Mouse (Mus musculus) adipose tissue, adult 10 weeks (tissue): ENCODE results near the gene CT030661.1. TPM values are rescaled to one million over a fixed set of nuclear protein-coding genes. Genes with fewer than 3 reads are reported as not detected.

Experiments used
- polyA plus RNA-seq: library from polyadenylated mRNA; stranded (reverse); fragments of 350-450 nt; fragmentation: Illumina TruSeq; extraction: RNeasy Lipid Tissue Mini Kit (QIAGEN cat#74804); gene quantifications from one replicate; pipeline ENCODE4 v1.2.3, GENCODE M21; 2014; ENCODE audit warnings: low read depth, low replicate concordance

Gene CT030661.1
- 11.7 TPM for polyA plus RNA-seq

GRCm38 (mm10) chr17:22314730-22315226 lies at the start of gene CT030661.1:
Gene CT030661.1, minus strand, starts transcription at chr17:22314837.

GRCm38 (mm10) chr17:22361101-22361781 lies 46.6 kb upstream of the CT030661.1 start, which contains the start of the genes Zfp944 and Zfp758:
Gene Zfp944, minus strand, starts transcription at chr17:22361400.
Gene Zfp758, plus strand, starts transcription at chr17:22361453.

Other genes with a start within 250 kb of the CT030661.1 start
- gene Zfp947, start 148.6 kb downstream of the CT030661.1 start, polyA plus RNA-seq, result 2.1 TPM
- 4.5 TPM for gene Zfp994, start 89.2 kb downstream of the CT030661.1 start, polyA plus RNA-seq
- gene Zfp944, start 46.6 kb upstream of the CT030661.1 start, polyA plus RNA-seq, result 8.7 TPM
- 8.6 TPM for gene Zfp758, start 46.6 kb upstream of the CT030661.1 start, polyA plus RNA-seq
- gene Zfp946, start 109.4 kb upstream of the CT030661.1 start, polyA plus RNA-seq, result 9.7 TPM